Mouse (Mus musculus): ENCODE data around the gene Tmem222. TPM values are rescaled to one million over a fixed set of nuclear protein-coding genes. Genes with fewer than 3 reads are reported as not detected.

Tmem222 gene
- polyA plus RNA-seq, 1 experiment from 2014 or later: 58.1 TPM

DNA sequence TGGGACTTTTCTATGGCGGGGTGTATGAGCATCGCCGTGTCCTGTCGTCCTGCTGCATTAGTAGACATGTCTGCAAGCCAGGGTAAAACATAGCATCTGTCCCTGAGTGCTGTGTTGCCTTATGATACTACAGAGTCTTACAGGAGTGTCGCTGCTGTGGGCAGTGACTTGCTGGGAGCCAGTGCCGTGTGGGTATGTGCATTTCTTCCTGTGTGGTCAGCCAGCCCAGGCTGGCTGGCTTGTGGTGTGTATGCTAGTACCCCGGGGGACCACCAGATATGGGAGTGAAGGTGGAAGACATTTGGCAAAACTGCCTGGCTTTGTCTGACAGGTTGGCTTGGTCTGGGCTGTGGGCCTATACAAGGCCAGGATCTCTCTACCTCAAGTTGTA lies 15.2 kb downstream of the Tmem222 start:
- DNase-seq (ENCODE audit: low spot score): no peak
- 66% methylated on average over 7 of the region's 7 CpGs for WGBS
- Histone ChIP-seq H3K4me3 (ENCODE audit: low read depth, low read length) (no peak overlapping the region), H3K36me3 (ENCODE audit: insufficient read depth, low read length) (peaks cover 13% of the 10 kb centered on the region), H3K4me1 (ENCODE audit: insufficient read depth, low read depth, low read length) (no peaks in the 10 kb centered on the region), H3K9me3 (ENCODE audit: low read length) (no peaks in the 10 kb centered on the region), H3K27ac (ENCODE audit: low read length) (no peak overlapping the region), H3K9ac (replicated peaks; ENCODE audit: low read depth) (no peak overlapping the region; the same call in 1 of the 2 replicates), H3K4me2 (replicated peaks; ENCODE audit: low read depth, low read length) (no peak overlapping the region), H3K27me3 (replicated peaks; ENCODE audit: insufficient read depth, low read length) (no peaks in the 10 kb centered on the region)
- TF ChIP-seq CTCF (IDR thresholded peaks at IDR 0.05): no peak
- no peak for TF ChIP-seq EP300 (IDR thresholded peaks at IDR 0.05)
- ATAC-seq: no peak

DNA sequence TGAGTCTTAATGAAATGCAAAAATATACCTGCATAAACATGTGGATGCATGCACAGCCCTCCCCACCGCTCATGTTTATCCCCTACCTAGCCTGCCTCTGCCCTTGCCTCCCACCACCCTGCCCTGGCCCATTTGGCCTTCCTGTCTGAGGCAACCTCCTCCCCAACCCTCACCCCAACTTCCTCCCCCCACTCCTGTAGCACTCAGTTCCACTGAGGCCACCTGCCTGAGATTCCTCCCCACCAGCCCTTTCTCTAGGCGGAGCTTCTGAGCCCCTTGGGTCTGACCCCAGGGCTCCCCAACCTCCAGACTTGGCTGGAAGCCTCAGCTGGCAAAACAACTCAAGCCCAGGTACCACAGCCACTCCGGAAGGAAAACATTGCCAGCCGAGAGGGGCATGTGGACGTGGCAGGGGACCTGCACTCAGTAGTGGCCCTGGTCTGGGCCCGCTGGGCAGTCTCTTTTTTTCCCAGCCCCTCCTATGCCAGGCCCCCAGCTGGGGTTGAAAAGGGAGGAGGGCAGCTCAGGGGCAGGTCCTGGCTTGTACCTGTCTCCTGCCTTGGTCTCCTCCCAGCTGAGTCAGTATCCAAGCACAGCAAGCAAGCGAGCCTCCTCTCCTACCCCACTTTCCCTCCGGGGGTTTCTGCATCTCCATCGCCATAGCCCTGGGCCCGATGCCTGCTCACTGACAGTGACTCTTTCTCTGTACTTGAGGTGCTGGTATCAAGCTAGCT lies 15.8 kb downstream of the Tmem222 start:
- H3K4me1 ChIP-seq (ENCODE audit: insufficient read depth, low read depth, low read length): no peaks in the 10 kb centered on the region
- H3K27ac ChIP-seq (ENCODE audit: low read length): no peak overlapping the region
- H3K36me3 ChIP-seq (ENCODE audit: insufficient read depth, low read length): peaks cover 8% of the 10 kb centered on the region
- H3K27me3 ChIP-seq (replicated peaks; ENCODE audit: insufficient read depth, low read length): peaks cover 2% of the 10 kb centered on the region; the same call in 1 of the 2 replicates
- H3K9ac ChIP-seq (replicated peaks; ENCODE audit: low read depth): no peak overlapping the region
- 47% methylated on average over 10 of the region's 10 CpGs for WGBS
- TF ChIP-seq EP300 (IDR thresholded peaks at IDR 0.05): no peak
- no peak for TF ChIP-seq CTCF (IDR thresholded peaks at IDR 0.05)
- no peak for DNase-seq (ENCODE audit: low spot score)
- ATAC-seq: no peak
- no peak overlapping the region for H3K4me2 ChIP-seq (replicated peaks; ENCODE audit: low read depth, low read length)
- H3K9me3 ChIP-seq (ENCODE audit: low read length): no peaks in the 10 kb centered on the region
- H3K4me3 ChIP-seq (ENCODE audit: low read depth, low read length): no peak overlapping the region

DNA sequence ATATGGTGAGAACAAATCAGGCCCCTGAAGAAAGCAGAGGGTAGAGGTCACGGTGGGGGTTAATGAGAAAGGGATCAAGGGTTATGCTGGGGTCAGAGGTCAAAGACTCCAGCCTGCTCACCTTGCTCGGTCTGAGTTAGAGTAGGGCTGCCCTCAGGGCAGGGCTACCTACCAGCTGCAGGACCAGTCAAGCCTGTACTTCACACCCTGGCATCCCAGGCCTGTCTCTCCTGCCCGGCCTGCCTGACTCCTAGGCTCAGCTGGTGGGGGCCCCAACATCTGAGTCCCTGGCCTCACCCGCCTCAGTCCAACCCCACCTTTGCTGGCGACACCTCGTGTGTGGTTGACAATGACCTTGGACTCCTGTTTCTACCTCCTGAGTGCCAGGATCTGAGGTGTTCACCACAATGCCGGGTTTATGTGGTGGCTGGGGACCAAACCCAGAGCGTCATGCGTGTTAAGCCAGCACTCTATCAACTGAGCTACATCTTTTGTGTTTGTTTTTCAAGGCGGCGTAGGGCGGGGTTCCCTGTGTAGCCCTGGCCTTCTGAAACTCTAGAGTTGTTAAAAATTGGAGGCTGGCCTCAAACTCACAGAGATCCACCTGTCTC lies 19.7 kb downstream of the Tmem222 start:
- Histone ChIP-seq H3K4me1 (ENCODE audit: insufficient read depth, low read depth, low read length) (no peaks in the 10 kb centered on the region), H3K9me3 (ENCODE audit: low read length) (no peaks in the 10 kb centered on the region), H3K27me3 (replicated peaks; ENCODE audit: insufficient read depth, low read length) (peaks cover 10% of the 10 kb centered on the region; the same call in 1 of the 2 replicates), H3K36me3 (ENCODE audit: insufficient read depth, low read length) (no peaks in the 10 kb centered on the region), H3K4me2 (replicated peaks; ENCODE audit: low read depth, low read length) (no peak overlapping the region), H3K4me3 (ENCODE audit: low read depth, low read length) (no peak overlapping the region), H3K9ac (replicated peaks; ENCODE audit: low read depth) (no peak overlapping the region), H3K27ac (ENCODE audit: low read length) (no peak overlapping the region)
- WGBS: 71% methylated on average over 11 of the region's 12 CpGs
- no peak for ATAC-seq
- no peak for DNase-seq (ENCODE audit: low spot score)
- no peak for TF ChIP-seq EP300 (IDR thresholded peaks at IDR 0.05)
- no peak for TF ChIP-seq CTCF (IDR thresholded peaks at IDR 0.05)

DNA sequence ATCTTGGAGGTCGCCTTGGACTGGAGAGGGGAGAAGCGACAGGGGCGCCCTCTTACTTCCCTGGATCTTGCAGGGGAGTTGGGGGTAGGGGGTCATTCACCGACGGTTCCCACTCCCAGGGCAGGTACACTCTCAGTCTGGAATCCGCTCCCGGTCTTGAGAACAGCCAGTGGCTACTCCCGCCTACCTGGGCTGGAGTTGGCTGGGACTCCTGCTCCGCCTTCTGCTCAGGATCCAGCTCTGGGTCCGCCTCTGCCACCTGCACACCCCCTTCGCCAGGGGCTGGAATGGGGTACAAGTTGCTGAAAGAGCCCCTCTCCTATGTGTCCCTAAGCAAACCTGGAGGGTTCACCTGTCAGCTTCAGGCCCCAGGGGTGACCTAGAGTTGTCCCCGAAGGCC lies 20.4 kb downstream of the Tmem222 start:
- Histone ChIP-seq H3K4me1 (ENCODE audit: insufficient read depth, low read depth, low read length) (no peaks in the 10 kb centered on the region), H3K27ac (ENCODE audit: low read length) (no peak overlapping the region), H3K27me3 (replicated peaks; ENCODE audit: insufficient read depth, low read length) (peaks cover 11% of the 10 kb centered on the region; the same call in 1 of the 2 replicates), H3K9me3 (ENCODE audit: low read length) (no peaks in the 10 kb centered on the region), H3K4me2 (replicated peaks; ENCODE audit: low read depth, low read length) (peak overlapping the region; percentile 46), H3K36me3 (ENCODE audit: insufficient read depth, low read length) (no peaks in the 10 kb centered on the region), H3K4me3 (ENCODE audit: low read depth, low read length) (no peak overlapping the region), H3K9ac (replicated peaks; ENCODE audit: low read depth) (no peak overlapping the region)
- WGBS: 34% methylated on average over 12 of the region's 12 CpGs
- ATAC-seq: peak; percentile 57
- no peak for TF ChIP-seq EP300 (IDR thresholded peaks at IDR 0.05)
- no peak for TF ChIP-seq CTCF (IDR thresholded peaks at IDR 0.05)
- peak; percentile 48 for DNase-seq (ENCODE audit: low spot score)

DNA sequence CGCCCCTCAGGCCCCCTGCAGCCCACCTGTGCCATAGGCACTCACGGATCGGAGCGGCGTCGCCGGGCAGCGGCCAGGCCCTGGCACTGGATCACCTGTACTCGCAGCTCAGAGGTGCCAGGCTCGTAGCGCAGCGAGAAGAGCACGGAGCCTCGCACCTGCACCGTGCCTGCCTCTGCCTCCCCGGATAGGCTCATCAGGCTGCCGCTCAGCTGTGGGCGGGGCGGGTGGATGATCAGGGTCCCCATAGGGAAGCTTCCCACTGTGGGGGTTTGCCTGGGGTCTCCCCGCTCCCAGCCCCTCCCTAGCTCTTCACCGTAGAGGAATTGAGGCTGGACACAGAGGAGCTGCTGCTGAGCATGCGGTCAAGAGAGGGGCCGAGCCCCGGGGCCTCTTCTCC lies 20.8 kb downstream of the Tmem222 start:
- Histone ChIP-seq H3K9me3 (ENCODE audit: low read length) (no peaks in the 10 kb centered on the region), H3K36me3 (ENCODE audit: insufficient read depth, low read length) (peaks cover 2% of the 10 kb centered on the region; the same call in 1 of the 2 replicates), H3K9ac (replicated peaks; ENCODE audit: low read depth) (no peak overlapping the region), H3K27ac (ENCODE audit: low read length) (no peak overlapping the region), H3K4me3 (ENCODE audit: low read depth, low read length) (no peak overlapping the region), H3K4me1 (ENCODE audit: insufficient read depth, low read depth, low read length) (no peaks in the 10 kb centered on the region), H3K4me2 (replicated peaks; ENCODE audit: low read depth, low read length) (peak overlapping the region; percentile 46), H3K27me3 (replicated peaks; ENCODE audit: insufficient read depth, low read length) (peaks cover 15% of the 10 kb centered on the region; the same call in 1 of the 2 replicates)
- 18% methylated on average over 23 of the region's 24 CpGs for WGBS
- TF ChIP-seq CTCF (IDR thresholded peaks at IDR 0.05): no peak
- TF ChIP-seq EP300 (IDR thresholded peaks at IDR 0.05): no peak
- peak; percentile 67 for ATAC-seq
- DNase-seq (ENCODE audit: low spot score): peak; percentile 42

DNA sequence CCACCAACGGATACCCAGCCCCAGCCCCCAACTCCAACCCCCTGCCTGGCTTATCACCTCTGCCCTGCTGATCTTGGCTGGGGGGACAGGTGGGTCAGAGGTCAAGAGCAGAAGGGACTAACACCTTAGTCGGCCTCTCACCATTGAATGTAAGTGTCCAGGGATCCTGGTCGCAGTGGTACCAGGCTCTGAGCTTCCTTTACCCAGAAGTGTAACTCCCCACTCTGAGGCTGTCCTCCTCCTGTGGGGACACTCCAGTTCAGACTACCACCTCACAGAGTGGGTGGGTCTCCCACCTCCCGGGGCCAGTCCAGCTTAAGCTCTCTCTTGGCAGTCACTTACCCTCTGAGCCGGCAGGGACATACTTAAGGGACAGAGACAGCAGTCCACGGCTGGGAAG lies 22.2 kb downstream of the Tmem222 start:
- 59% methylated on average over 6 of the region's 6 CpGs for WGBS
- H3K9ac ChIP-seq (replicated peaks; ENCODE audit: low read depth): no peak overlapping the region
- H3K9me3 ChIP-seq (ENCODE audit: low read length): no peaks in the 10 kb centered on the region
- TF ChIP-seq EP300 (IDR thresholded peaks at IDR 0.05) (no peak), CTCF (IDR thresholded peaks at IDR 0.05) (no peak)
- no peak overlapping the region for H3K27ac ChIP-seq (ENCODE audit: low read length)
- no peak overlapping the region for H3K4me2 ChIP-seq (replicated peaks; ENCODE audit: low read depth, low read length)
- H3K27me3 ChIP-seq (replicated peaks; ENCODE audit: insufficient read depth, low read length): peaks cover 28% of the 10 kb centered on the region; the same call in 1 of the 2 replicates
- H3K4me1 ChIP-seq (ENCODE audit: insufficient read depth, low read depth, low read length): peaks cover 7% of the 10 kb centered on the region; the same call in 1 of the 2 replicates
- DNase-seq (ENCODE audit: low spot score) (no peak), ATAC-seq (no peak)
- H3K36me3 ChIP-seq (ENCODE audit: insufficient read depth, low read length): peaks cover 13% of the 10 kb centered on the region
- H3K4me3 ChIP-seq (ENCODE audit: low read depth, low read length): no peak overlapping the region

All from lung, postnatal 0 days (tissue).